Mouse (Mus musculus) olfactory bulb, adult 2 months (tissue): ENCODE results near the gene Clip1.

Source experiments
- CTCF ChIP-seq: fragments of 200-500 bp; IDR thresholded peaks from 2 replicates; pipeline ENCODE4 v1.5.1; 2012; ENCODE audit warnings: low read depth, mild to moderate bottlenecking, low read length, moderate library complexity; ENCODE audit not compliant: insufficient read depth
- POLR2A ChIP-seq: fragments of 200-500 bp; IDR thresholded peaks from 2 replicates; pipeline ENCODE4 v1.6.1; 2012; ENCODE audit warnings: mild to moderate bottlenecking, low read depth, low read length, moderate library complexity; ENCODE audit not compliant: insufficient read depth

DNA sequence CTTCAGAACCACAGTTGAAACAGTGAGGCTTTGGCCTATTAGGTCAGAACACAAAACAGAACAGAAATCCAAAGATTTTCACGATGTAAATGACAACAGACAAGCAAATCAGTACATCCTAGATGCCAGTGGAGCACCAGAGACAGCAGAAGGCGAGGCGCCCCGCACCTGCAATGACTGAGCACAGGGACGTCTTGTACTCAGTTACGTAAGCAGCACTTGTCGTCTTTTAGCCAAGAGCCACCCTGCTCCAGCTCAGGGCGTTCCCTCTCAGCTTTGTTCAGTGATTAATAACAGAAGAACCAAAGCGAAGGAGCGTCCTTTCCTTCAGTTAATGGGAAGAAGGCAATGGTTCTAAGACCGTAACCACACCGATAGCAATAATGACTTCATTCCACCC is 24.2 kb upstream of the Clip1 start:
- TF ChIP-seq POLR2A (no peak), CTCF (no peak)
